ENCODE assay signal across 12 mouse cellular contexts in the genomic region with DNA sequence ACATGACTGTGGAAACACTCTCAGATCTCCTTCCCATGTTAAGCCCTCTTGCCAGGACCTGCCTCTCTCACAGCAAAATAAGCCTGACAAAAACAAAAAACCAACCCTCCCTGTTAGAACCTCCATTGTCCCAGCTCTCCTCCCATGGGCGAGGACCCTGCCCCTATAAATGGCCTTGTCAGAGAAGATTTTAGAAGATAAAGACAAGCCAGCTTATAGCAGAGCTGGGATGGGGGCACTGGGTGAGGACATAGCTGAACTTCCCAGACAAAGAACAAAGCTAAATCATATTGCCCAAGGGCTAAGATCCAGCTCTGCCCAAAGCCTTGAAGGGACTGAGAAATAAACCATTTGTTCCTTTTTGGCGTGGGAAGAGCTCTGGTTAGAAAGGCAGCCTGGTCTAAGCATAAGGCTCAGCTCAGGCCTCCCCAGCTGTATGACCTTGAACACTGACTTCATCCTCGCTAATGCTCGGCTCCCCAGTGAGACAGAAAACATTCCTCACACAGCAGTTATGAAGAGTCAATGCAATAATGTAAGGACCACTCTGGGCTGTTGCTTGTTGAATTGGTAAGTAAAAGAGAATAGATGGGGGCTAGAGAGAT.
A peak's percentile ranks its signal among the peaks of the same experiment; 100 is the strongest.
DNase-seq lines count a peak whose midpoint lies in the region; ATAC-seq and TF ChIP-seq lines count a peak whose summit lies in the region.
"Had no signal": no experiment of that assay in that cellular context is flagged by ENCODE, and none has a peak within 500 bp of the region (broad histone marks: within the 10 kb centered on the region; RNA-seq: fewer than 3 reads in every experiment).

No protein-coding gene starts in this region.

- no peak for DNase-seq in kidney, adult 2 months
- DNase-seq in kidney, adult 9 months, result no peak
- no peak for DNase-seq in midbrain, embryonic 10.5 days (ENCODE audit: low spot score)
- DNase-seq in midbrain, embryonic 11.5 days (ENCODE audit: low spot score, missing footprints), result no peak
- DNase-seq in retina, embryonic 14.5 days (ENCODE audit: low spot score), result no peak
- DNase-seq: right cerebral cortex, postnatal 25 days; thymus, adult 2 months had no signal

- H3K27me3 ChIP-seq in kidney, adult 2 months (replicated peaks; ENCODE audit: control insufficient read depth, insufficient read depth, low read length), result no peaks in the 10 kb centered on the region
- H3K27me3 ChIP-seq in midbrain, embryonic 10.5 days (ENCODE audit: low read depth, poor library complexity, severe bottlenecking), result peaks cover 12% of the 10 kb centered on the region; the same call in 1 of the 2 replicates
- H3K27me3 ChIP-seq in midbrain, embryonic 11.5 days (ENCODE audit: control insufficient read depth, insufficient read depth, low read length), result no peaks in the 10 kb centered on the region
- no peaks in the 10 kb centered on the region for H3K27me3 ChIP-seq in intestine, embryonic 15.5 days (replicated peaks)
- H3K27me3 ChIP-seq in stomach, embryonic 16.5 days (ENCODE audit: control insufficient read depth, insufficient read depth, low read length), result no peaks in the 10 kb centered on the region

- no peak overlapping the region for H3K4me2 ChIP-seq in midbrain, embryonic 11.5 days
- H3K4me2 ChIP-seq in intestine, embryonic 15.5 days (replicated peaks), result no peak overlapping the region
- H3K4me2 ChIP-seq in stomach, embryonic 16.5 days (ENCODE audit: low read depth, low read length), result no peak overlapping the region
- H3K4me2 ChIP-seq: forebrain, embryonic 12.5 days had no signal

- no peak for ATAC-seq in midbrain, embryonic 11.5 days (ENCODE audit: low FRiP score)
- peak; percentile 55 for ATAC-seq in intestine, embryonic 15.5 days
- ATAC-seq in stomach, embryonic 16.5 days (ENCODE audit: insufficient read depth, low FRiP score), result peak; percentile 49
- ATAC-seq: inflammation-experienced regulatory T-cells, adult 6 months had no signal

- no peaks in the 10 kb centered on the region for H3K9me3 ChIP-seq in midbrain, embryonic 10.5 days (replicated peaks)
- H3K9me3 ChIP-seq in midbrain, embryonic 11.5 days (ENCODE audit: control insufficient read depth, low read length), result no peaks in the 10 kb centered on the region
- no peaks in the 10 kb centered on the region for H3K9me3 ChIP-seq in intestine, embryonic 15.5 days
- H3K9me3 ChIP-seq in stomach, embryonic 16.5 days (replicated peaks; ENCODE audit: control insufficient read depth, low read length), result no peaks in the 10 kb centered on the region
- H3K9me3 ChIP-seq: forebrain, embryonic 12.5 days; megakaryocyte, embryonic 14.5 days had no signal

- no peak for TF ChIP-seq CTCF in kidney, adult 2 months (conservative IDR thresholded peaks at IDR 0.05; ENCODE audit: insufficient read depth, insufficient read length, low read depth, low read length)

- H3K4me1 ChIP-seq in kidney, adult 2 months (ENCODE audit: control insufficient read depth, insufficient read depth, low read length), result peaks cover 8% of the 10 kb centered on the region
- H3K4me1 ChIP-seq in midbrain, embryonic 10.5 days, result peaks cover 27% of the 10 kb centered on the region
- H3K4me1 ChIP-seq in midbrain, embryonic 11.5 days (ENCODE audit: control insufficient read depth, insufficient read depth, low read length), result peaks cover 3% of the 10 kb centered on the region; the same call in 1 of the 2 replicates
- peaks cover 10% of the 10 kb centered on the region for H3K4me1 ChIP-seq in intestine, embryonic 15.5 days (replicated peaks)
- H3K4me1 ChIP-seq in stomach, embryonic 16.5 days (ENCODE audit: control insufficient read depth, insufficient read depth, low read length), result peaks cover 34% of the 10 kb centered on the region
- H3K4me1 ChIP-seq: megakaryocyte, embryonic 14.5 days had no signal

- H3K9ac ChIP-seq in midbrain, embryonic 11.5 days (ENCODE audit: low read length), result no peak overlapping the region
- H3K9ac ChIP-seq in intestine, embryonic 15.5 days, result no peak overlapping the region
- H3K9ac ChIP-seq in stomach, embryonic 16.5 days (ENCODE audit: low read length), result 0 out of 2 replicates have a peak overlapping the region, but pooled peaks have one; percentile 3
- H3K9ac ChIP-seq: forebrain, embryonic 12.5 days had no signal

- TF ChIP-seq POLR2A in kidney, adult 2 months (IDR thresholded peaks at IDR 0.05; ENCODE audit: low read depth, low read length), result no peak

- no peak overlapping the region for H3K4me3 ChIP-seq in kidney, adult 2 months (ENCODE audit: insufficient read depth, low read depth, low read length)
- H3K4me3 ChIP-seq in midbrain, embryonic 10.5 days, result no peak overlapping the region
- H3K4me3 ChIP-seq in midbrain, embryonic 11.5 days (ENCODE audit: low read depth, low read length), result no peak overlapping the region
- no peak overlapping the region for H3K4me3 ChIP-seq in intestine, embryonic 15.5 days (replicated peaks)
- H3K4me3 ChIP-seq in stomach, embryonic 16.5 days (replicated peaks; ENCODE audit: low read length), result no peak overlapping the region
- H3K4me3 ChIP-seq: forebrain, embryonic 12.5 days; megakaryocyte, embryonic 14.5 days had no signal

- no peaks in the 10 kb centered on the region for H3K36me3 ChIP-seq in kidney, adult 2 months (ENCODE audit: control insufficient read depth, insufficient read depth, low read length)
- no peaks in the 10 kb centered on the region for H3K36me3 ChIP-seq in midbrain, embryonic 10.5 days
- H3K36me3 ChIP-seq in midbrain, embryonic 11.5 days (ENCODE audit: control insufficient read depth, insufficient read depth, low read length), result no peaks in the 10 kb centered on the region
- H3K36me3 ChIP-seq in intestine, embryonic 15.5 days, result no peaks in the 10 kb centered on the region
- no peaks in the 10 kb centered on the region for H3K36me3 ChIP-seq in stomach, embryonic 16.5 days (ENCODE audit: control insufficient read depth, insufficient read depth, low read length)
- H3K36me3 ChIP-seq: forebrain, embryonic 12.5 days had no signal

- 70% methylated on average over 4 of the region's 4 CpGs for WGBS in kidney, adult 2 months
- 53% methylated on average over 4 of the region's 4 CpGs for WGBS in midbrain, embryonic 10.5 days
- 47% methylated on average over 4 of the region's 4 CpGs for WGBS in midbrain, embryonic 11.5 days
- WGBS in intestine, embryonic 15.5 days, result 40% methylated on average over 4 of the region's 4 CpGs
- WGBS in stomach, embryonic 16.5 days, result 37% methylated on average over 4 of the region's 4 CpGs

- H3K27ac ChIP-seq in kidney, adult 2 months (ENCODE audit: insufficient read depth, low read depth, low read length), result peak overlapping the region; percentile 26; the same call in 1 of the 2 replicates
- H3K27ac ChIP-seq in midbrain, embryonic 10.5 days (replicated peaks), result peak overlapping the region; percentile 72
- no peak overlapping the region for H3K27ac ChIP-seq in midbrain, embryonic 11.5 days (ENCODE audit: low read depth, low read length)
- peak overlapping the region; percentile 29 for H3K27ac ChIP-seq in intestine, embryonic 15.5 days
- H3K27ac ChIP-seq in stomach, embryonic 16.5 days (ENCODE audit: low read length), result peak overlapping the region; percentile 78
- H3K27ac ChIP-seq: forebrain, embryonic 12.5 days had no signal
